Mouse (Mus musculus) activated CD4-positive, CD25-positive, alpha-beta regulatory T cell, adult 4 months (primary cell): Measurements from ENCODE around the gene Nxn. TPM values are rescaled to one million over a fixed set of nuclear protein-coding genes. Genes with fewer than 3 reads are reported as not detected.
A peak's percentile ranks its signal among the peaks of the same experiment; 100 is the strongest.

Source experiments
- ATAC-seq: one replicate; pipeline ENCODE4 v1.8.0; 2017
- polyA plus RNA-seq, 2 experiments: library from polyadenylated mRNA; unstranded; fragments of 100-300 nt; shearing (Covaris generic); gene quantifications; one replicate each; pipeline ENCODE4 v1.2.1; 2017

The Nxn gene
- 1 to 10 TPM in 1 of 2 experiments, under 1 TPM in 1; 0.71 to 1.8 TPM for polyA plus RNA-seq

- peak; percentile 88 for ATAC-seq
These were observed at the start of gene Nxn for GRCm38 (mm10) chr11:76398798-76399586. Gene Nxn (minus strand): TSS chr11:76399140.

- no peak for ATAC-seq
These were observed 47.3 kb upstream of the Nxn start for GRCm38 (mm10) chr11:76446251-76446650.

- no peak for ATAC-seq
These were observed 46.5 kb upstream of the Nxn start for GRCm38 (mm10) chr11:76445459-76445858.

GRCm38 (mm10) chr11:76439666-76440065 is 40.7 kb upstream of the Nxn start:
- ATAC-seq: no peak

- ATAC-seq: no peak
These were observed 38.0 kb upstream of the Nxn start for GRCm38 (mm10) chr11:76436864-76437437.

- ATAC-seq: no peak
These were observed 37.1 kb upstream of the Nxn start for GRCm38 (mm10) chr11:76436009-76436408.

GRCm38 (mm10) chr11:76429966-76430631 is 31.2 kb upstream of the Nxn start:
- ATAC-seq: no peak

- ATAC-seq: no peak
These were observed 30.6 kb upstream of the Nxn start for GRCm38 (mm10) chr11:76429556-76429955.

- ATAC-seq: no peak
These were observed 30.1 kb upstream of the Nxn start for GRCm38 (mm10) chr11:76429046-76429445.

- no peak for ATAC-seq
These were observed 28.8 kb upstream of the Nxn start for GRCm38 (mm10) chr11:76427781-76428180.

GRCm38 (mm10) chr11:76425749-76426148 is 26.8 kb upstream of the Nxn start:
- no peak for ATAC-seq

GRCm38 (mm10) chr11:76420896-76421295 is 22.0 kb upstream of the Nxn start:
- no peak for ATAC-seq

- ATAC-seq: no peak
These were observed 20.2 kb upstream of the Nxn start for GRCm38 (mm10) chr11:76419179-76419578.

- ATAC-seq: no peak
These were observed 19.5 kb upstream of the Nxn start for GRCm38 (mm10) chr11:76418423-76418822.

GRCm38 (mm10) chr11:76415985-76416384 is 17.0 kb upstream of the Nxn start:
- ATAC-seq: no peak

GRCm38 (mm10) chr11:76415001-76415400 is 16.1 kb upstream of the Nxn start:
- no peak for ATAC-seq

GRCm38 (mm10) chr11:76413202-76413601 is 14.3 kb upstream of the Nxn start:
- ATAC-seq: no peak

GRCm38 (mm10) chr11:76410826-76411225 is 11.9 kb upstream of the Nxn start:
- ATAC-seq: no peak

- peak; percentile 98 for ATAC-seq
These were observed 8.0 kb upstream of the Nxn start, which contains the start of gene Timm22 for GRCm38 (mm10) chr11:76406702-76407583. Gene Timm22 (plus strand): TSS chr11:76406952.

- ATAC-seq: no peak
These were observed 6.8 kb upstream of the Nxn start for GRCm38 (mm10) chr11:76405626-76406264.

GRCm38 (mm10) chr11:76405113-76405512 is 6.2 kb upstream of the Nxn start:
- ATAC-seq: no peak

GRCm38 (mm10) chr11:76401398-76401797 is 2.5 kb upstream of the Nxn start:
- no peak for ATAC-seq
